Mouse (Mus musculus): ENCODE results near the gene Pdilt.
"Not testable (repeated sequence)": the region's sequence is repeated elsewhere in the genome, so short reads cannot be mapped to it uniquely, and the experiment has no call there.

The Pdilt gene

GRCm38 (mm10) chr7:119523389-119523788, at the start of gene Pdilt:
TSS of gene Pdilt (minus strand) at chr7:119523489.
- no peak for DNase-seq

- not testable (repeated sequence) for DNase-seq
These were observed 39.2 kb upstream of the Pdilt start for GRCm38 (mm10) chr7:119562476-119562875.

GRCm38 (mm10) chr7:119561441-119561840, 38.2 kb upstream of the Pdilt start:
- DNase-seq, result no peak

- no peak for DNase-seq
These were observed 37.2 kb upstream of the Pdilt start for GRCm38 (mm10) chr7:119560452-119560835.

GRCm38 (mm10) chr7:119559789-119560451, 36.6 kb upstream of the Pdilt start:
- no peak for DNase-seq

GRCm38 (mm10) chr7:119554040-119554439, 30.8 kb upstream of the Pdilt start, which contains the start of gene Acsm2:
TSS of gene Acsm2 (plus strand) at chr7:119554340.
- no peak for DNase-seq

GRCm38 (mm10) chr7:119550471-119551222, 27.4 kb upstream of the Pdilt start:
- DNase-seq, result no peak

- no peak for DNase-seq
These were observed 22.3 kb upstream of the Pdilt start for GRCm38 (mm10) chr7:119545572-119545971.

GRCm38 (mm10) chr7:119542445-119542844, 19.2 kb upstream of the Pdilt start:
- DNase-seq, result no peak

- no peak for DNase-seq
These were observed 11.1 kb upstream of the Pdilt start for GRCm38 (mm10) chr7:119534389-119534788.

GRCm38 (mm10) chr7:119532924-119533323, 9.6 kb upstream of the Pdilt start:
- DNase-seq, result no peak

GRCm38 (mm10) chr7:119528617-119529016, 5.3 kb upstream of the Pdilt start:
- DNase-seq, result no peak

GRCm38 (mm10) chr7:119527548-119527947, 4.3 kb upstream of the Pdilt start:
- no peak for DNase-seq

- DNase-seq, result no peak
These were observed 3.8 kb upstream of the Pdilt start for GRCm38 (mm10) chr7:119527135-119527534.

- no peak for DNase-seq
These were observed 3.2 kb upstream of the Pdilt start for GRCm38 (mm10) chr7:119526486-119526885.

GRCm38 (mm10) chr7:119525881-119526281, 2.6 kb upstream of the Pdilt start:
- no peak for DNase-seq

- no peak for DNase-seq
These were observed 904 bp downstream of the Pdilt start for GRCm38 (mm10) chr7:119522385-119522784.

- no peak for DNase-seq
These were observed 1.5 kb downstream of the Pdilt start for GRCm38 (mm10) chr7:119521816-119522215.

GRCm38 (mm10) chr7:119519654-119520053, 3.6 kb downstream of the Pdilt start:
- peak; percentile 59 to 73 for DNase-seq

- no peak for DNase-seq
These were observed 4.1 kb downstream of the Pdilt start, which contains the start of gene Acsm5 for GRCm38 (mm10) chr7:119519163-119519562. TSS of gene Acsm5 (plus strand) at chr7:119519463.

GRCm38 (mm10) chr7:119516272-119516558, 7.1 kb downstream of the Pdilt start:
- no peak for DNase-seq

- DNase-seq, result peak; percentile 44 to 71
These were observed 7.6 kb downstream of the Pdilt start for GRCm38 (mm10) chr7:119515492-119516271.

GRCm38 (mm10) chr7:119513056-119513455, 10.2 kb downstream of the Pdilt start:
- DNase-seq, result peak; percentile 57 to 59

GRCm38 (mm10) chr7:119511143-119511542, 12.1 kb downstream of the Pdilt start:
- DNase-seq, result no peak
